Mouse (Mus musculus) neural tube, embryonic 14.5 days (tissue): ENCODE measurements at regions not wholly inside any gene's neighbourhood (a gene's known extent, or its start where the extent isn't known, plus 50 kb on each side); places are given as distances from the start of the nearest gene placed in this dataset.

Source experiments
- ATAC-seq: fragments of 200-750 bp; cut with Nextera tagmentation; 2 replicates; pipeline ENCODE4 v1.8.0; 2017; ENCODE audit warnings: low read depth, mild to moderate bottlenecking, moderate TSS enrichment, moderate library complexity
- H3K27ac ChIP-seq: fragments of 300-500 bp; sonication (generic); 2 replicates; pipeline ENCODE4 v1.5.1; 2014; ENCODE audit warnings: low read depth, mild to moderate bottlenecking, control low read depth, low read length, moderate library complexity, mixed read lengths
- H3K27me3 ChIP-seq: fragments of 300-500 bp; sonication (generic); 2 replicates; pipeline ENCODE4 v1.6.1; 2014; ENCODE audit warnings: low read length; ENCODE audit not compliant: control insufficient read depth, insufficient read depth
- H3K36me3 ChIP-seq: fragments of 300-500 bp; sonication (generic); 2 replicates; pipeline ENCODE4 v1.6.1; 2014; ENCODE audit warnings: low read length, mixed read lengths; ENCODE audit not compliant: control insufficient read depth, insufficient read depth
- H3K4me1 ChIP-seq: fragments of 300-500 bp; sonication (generic); 2 replicates; pipeline ENCODE4 v1.6.1; 2014; ENCODE audit warnings: low read length; ENCODE audit not compliant: control insufficient read depth, insufficient read depth
- H3K4me2 ChIP-seq: fragments of 300-500 bp; sonication (generic); 2 replicates; pipeline ENCODE4 v1.6.1; 2014; ENCODE audit warnings: mild to moderate bottlenecking, low read depth, low read length, control low read depth
- H3K4me3 ChIP-seq: fragments of 300-500 bp; sonication (generic); 2 replicates; pipeline ENCODE4 v1.5.1; 2014; ENCODE audit warnings: low read depth, low read length, control low read depth, mixed read lengths
- H3K9ac ChIP-seq: fragments of 300-500 bp; sonication (generic); replicated peaks from 2 replicates; pipeline ENCODE4 v1.6.1; 2014; ENCODE audit warnings: low read depth, mild to moderate bottlenecking, control low read depth, low read length, mixed read lengths
- H3K9me3 ChIP-seq: fragments of 300-500 bp; sonication (generic); 2 replicates; pipeline ENCODE4 v1.6.1; 2016; ENCODE audit warnings: low read length; ENCODE audit not compliant: control insufficient read depth
- WGBS: fragments of 180-500 bp; shearing (Covaris S2); extraction: QIAGEN DNeasy Blood & Tissue Kit; methylation state at CpG from one replicate; pipeline ENCODE4 v1.1.7; 2014; 5-methylcytosine and 5-hydroxymethylcytosine counted together

- H3K27ac ChIP-seq = no peak overlapping the region
- no peak for ATAC-seq
- no peaks in the 10 kb centered on the region for H3K9me3 ChIP-seq
- 94% methylated on average over 4 of the region's 4 CpGs for WGBS
- no peak overlapping the region for H3K9ac ChIP-seq
- no peaks in the 10 kb centered on the region for H3K4me1 ChIP-seq
- no peaks in the 10 kb centered on the region for H3K27me3 ChIP-seq
- H3K4me2 ChIP-seq = no peak overlapping the region
- H3K4me3 ChIP-seq = no peak overlapping the region
- H3K36me3 ChIP-seq = no peaks in the 10 kb centered on the region
Observed at GRCm38 (mm10) chr13:51939262-51939661, 92.8 kb downstream of the Gadd45g start.

GRCm38 (mm10) chr13:51939715-51940114 lies 93.2 kb downstream of the Gadd45g start:
- no peak for ATAC-seq
- H3K4me2 ChIP-seq = no peak overlapping the region
- 95% methylated on average over 6 of the region's 6 CpGs for WGBS
- H3K4me3 ChIP-seq = no peak overlapping the region
- H3K9ac ChIP-seq = no peak overlapping the region
- no peaks in the 10 kb centered on the region for H3K27me3 ChIP-seq
- H3K9me3 ChIP-seq = no peaks in the 10 kb centered on the region
- H3K36me3 ChIP-seq = no peaks in the 10 kb centered on the region
- H3K4me1 ChIP-seq = no peaks in the 10 kb centered on the region
- no peak overlapping the region for H3K27ac ChIP-seq

- ATAC-seq = no peak
- no peak overlapping the region for H3K9ac ChIP-seq
- H3K27me3 ChIP-seq = no peaks in the 10 kb centered on the region
- 47% methylated on average over 3 of the region's 3 CpGs for whole genome bisulfite sequencing
- H3K27ac ChIP-seq = no peak overlapping the region
- no peaks in the 10 kb centered on the region for H3K36me3 ChIP-seq
- H3K4me1 ChIP-seq = no peaks in the 10 kb centered on the region
- no peak overlapping the region for H3K4me3 ChIP-seq
- H3K9me3 ChIP-seq = no peaks in the 10 kb centered on the region
- H3K4me2 ChIP-seq = no peak overlapping the region
Observed at GRCm38 (mm10) chr13:51946171-51946570, 99.7 kb downstream of the Gadd45g start.

GRCm38 (mm10) chr13:51948896-51949295 lies 102.4 kb downstream of the Gadd45g start:
- no peaks in the 10 kb centered on the region for H3K27me3 ChIP-seq
- H3K4me2 ChIP-seq = no peak overlapping the region
- H3K36me3 ChIP-seq = no peaks in the 10 kb centered on the region
- H3K9me3 ChIP-seq = no peaks in the 10 kb centered on the region
- H3K9ac ChIP-seq = no peak overlapping the region
- H3K4me1 ChIP-seq = no peaks in the 10 kb centered on the region
- H3K27ac ChIP-seq = no peak overlapping the region
- no peak for ATAC-seq
- H3K4me3 ChIP-seq = no peak overlapping the region
- WGBS = 70% methylated on average over 3 of the region's 3 CpGs

GRCm38 (mm10) chr13:51951506-51952038 lies 105.1 kb downstream of the Gadd45g start:
- Histone ChIP-seq H3K36me3 (no peaks in the 10 kb centered on the region), H3K9me3 (no peaks in the 10 kb centered on the region), H3K4me2 (no peak overlapping the region), H3K27ac (no peak overlapping the region), H3K4me3 (no peak overlapping the region), H3K4me1 (no peaks in the 10 kb centered on the region), H3K9ac (no peak overlapping the region), H3K27me3 (no peaks in the 10 kb centered on the region)
- ATAC-seq = no peak
- WGBS = 90% methylated on average over 7 of the region's 7 CpGs

- ATAC-seq = peak; percentile 51; the same call in 1 of the 2 replicates
- Histone ChIP-seq H3K27ac (no peak overlapping the region), H3K4me1 (no peaks in the 10 kb centered on the region), H3K27me3 (no peaks in the 10 kb centered on the region), H3K36me3 (no peaks in the 10 kb centered on the region), H3K9ac (no peak overlapping the region), H3K4me3 (no peak overlapping the region), H3K4me2 (no peak overlapping the region), H3K9me3 (no peaks in the 10 kb centered on the region)
- WGBS = 49% methylated on average over 4 of the region's 4 CpGs
Observed at GRCm38 (mm10) chr13:51953084-51953483, 106.6 kb downstream of the Gadd45g start.

GRCm38 (mm10) chr13:51953569-51953968 lies 107.1 kb downstream of the Gadd45g start:
- Histone ChIP-seq H3K27me3 (no peaks in the 10 kb centered on the region), H3K36me3 (no peaks in the 10 kb centered on the region), H3K9ac (no peak overlapping the region), H3K4me3 (no peak overlapping the region), H3K27ac (no peak overlapping the region), H3K9me3 (no peaks in the 10 kb centered on the region), H3K4me2 (no peak overlapping the region), H3K4me1 (no peaks in the 10 kb centered on the region)
- 22% methylated on average over 8 of the region's 8 CpGs for WGBS
- ATAC-seq = 0 out of 2 replicates have a peak, but pooled peaks have one; percentile 24

- Histone ChIP-seq H3K4me3 (no peak overlapping the region), H3K4me1 (no peaks in the 10 kb centered on the region), H3K27me3 (no peaks in the 10 kb centered on the region), H3K36me3 (no peaks in the 10 kb centered on the region), H3K27ac (no peak overlapping the region), H3K9ac (no peak overlapping the region), H3K9me3 (no peaks in the 10 kb centered on the region), H3K4me2 (no peak overlapping the region)
- no peak for ATAC-seq
- WGBS = 90% methylated on average over 8 of the region's 8 CpGs
Observed at GRCm38 (mm10) chr13:51957101-51957500, 110.6 kb downstream of the Gadd45g start.

GRCm38 (mm10) chr13:51959591-51959990 lies 113.1 kb downstream of the Gadd45g start:
- no peak for ATAC-seq

More at GRCm38 (mm10) chr13:51959591-51959990, 113.1 kb downstream of the Gadd45g start:
- H3K4me3 ChIP-seq = no peak overlapping the region
- H3K4me2 ChIP-seq = no peak overlapping the region
- H3K27me3 ChIP-seq = no peaks in the 10 kb centered on the region
- H3K9ac ChIP-seq = no peak overlapping the region
- no peaks in the 10 kb centered on the region for H3K36me3 ChIP-seq
- no peak overlapping the region for H3K27ac ChIP-seq
- WGBS = 90% methylated on average over 8 of the region's 8 CpGs
- H3K4me1 ChIP-seq = no peaks in the 10 kb centered on the region
- no peaks in the 10 kb centered on the region for H3K9me3 ChIP-seq
